Mouse (Mus musculus) forebrain, embryonic 11.5 days (tissue): ENCODE data around the gene Slc16a5. TPM values are rescaled to one million over a fixed set of nuclear protein-coding genes. Genes with fewer than 3 reads are reported as not detected.

Experiments used
- ATAC-seq: fragments of 200-750 bp; cut with Nextera tagmentation; replicated peaks from 2 replicates; pipeline ENCODE4 v1.8.0; 2017; ENCODE audit warnings: moderate TSS enrichment; ENCODE audit not compliant: low FRiP score
- DNase-seq: peaks from one replicate; pipeline ENCODE4 v3.0.0-alpha.2; 2017; ENCODE audit warnings: low spot score
- H3K27ac ChIP-seq: fragments of 300-500 bp; sonication (generic); 2 replicates; pipeline ENCODE4 v1.5.1; 2014; ENCODE audit warnings: low read depth, low read length
- H3K27me3 ChIP-seq: fragments of 300-500 bp; sonication (generic); 2 replicates; pipeline ENCODE4 v1.6.1; 2014; ENCODE audit warnings: mild to moderate bottlenecking, low read length, mixed read lengths; ENCODE audit not compliant: control insufficient read depth, insufficient read depth
- H3K36me3 ChIP-seq: fragments of 300-500 bp; sonication (generic); 2 replicates; pipeline ENCODE4 v1.6.1; 2014; ENCODE audit warnings: mild to moderate bottlenecking, low read length, moderate library complexity, mixed read lengths; ENCODE audit not compliant: control insufficient read depth, insufficient read depth
- H3K4me1 ChIP-seq: fragments of 300-500 bp; sonication (generic); replicated peaks from 2 replicates; pipeline ENCODE4 v1.6.1; 2014; ENCODE audit warnings: low read length, mixed read lengths; ENCODE audit not compliant: control insufficient read depth, insufficient read depth
- H3K4me2 ChIP-seq: fragments of 300-500 bp; sonication (generic); 2 replicates; pipeline ENCODE4 v1.6.1; 2014; ENCODE audit warnings: low read depth, mild to moderate bottlenecking, low read length, moderate library complexity, mixed read lengths; ENCODE audit not compliant: severe bottlenecking
- H3K4me3 ChIP-seq: fragments of 300-500 bp; sonication (generic); 2 replicates; pipeline ENCODE4 v1.5.1; 2014; ENCODE audit warnings: low read depth, low read length
- H3K9ac ChIP-seq: fragments of 300-500 bp; sonication (generic); 2 replicates; pipeline ENCODE4 v1.6.1; 2014; ENCODE audit warnings: low read length
- H3K9me3 ChIP-seq: fragments of 300-500 bp; sonication (generic); 2 replicates; pipeline ENCODE4 v1.6.1; 2016; ENCODE audit warnings: low read length, mixed read lengths; ENCODE audit not compliant: control insufficient read depth
- WGBS: fragments of 180-500 bp; shearing (Covaris S2); extraction: QIAGEN DNeasy Blood & Tissue Kit; methylation state at CpG from one replicate; pipeline ENCODE4 v1.1.7; 2014; 5-methylcytosine and 5-hydroxymethylcytosine counted together
- polyA plus RNA-seq: library from polyadenylated mRNA; unstranded; fragments of >200 nt; fragmentation: Nextera tagmentation; extraction: Ambion mirVana; gene quantifications from 2 replicates; pipeline ENCODE4 v1.2.1, GENCODE M21; 2014

Gene Slc16a5
- polyA plus RNA-seq, 1 experiment from 2014 or later: 0.16 TPM

DNA sequence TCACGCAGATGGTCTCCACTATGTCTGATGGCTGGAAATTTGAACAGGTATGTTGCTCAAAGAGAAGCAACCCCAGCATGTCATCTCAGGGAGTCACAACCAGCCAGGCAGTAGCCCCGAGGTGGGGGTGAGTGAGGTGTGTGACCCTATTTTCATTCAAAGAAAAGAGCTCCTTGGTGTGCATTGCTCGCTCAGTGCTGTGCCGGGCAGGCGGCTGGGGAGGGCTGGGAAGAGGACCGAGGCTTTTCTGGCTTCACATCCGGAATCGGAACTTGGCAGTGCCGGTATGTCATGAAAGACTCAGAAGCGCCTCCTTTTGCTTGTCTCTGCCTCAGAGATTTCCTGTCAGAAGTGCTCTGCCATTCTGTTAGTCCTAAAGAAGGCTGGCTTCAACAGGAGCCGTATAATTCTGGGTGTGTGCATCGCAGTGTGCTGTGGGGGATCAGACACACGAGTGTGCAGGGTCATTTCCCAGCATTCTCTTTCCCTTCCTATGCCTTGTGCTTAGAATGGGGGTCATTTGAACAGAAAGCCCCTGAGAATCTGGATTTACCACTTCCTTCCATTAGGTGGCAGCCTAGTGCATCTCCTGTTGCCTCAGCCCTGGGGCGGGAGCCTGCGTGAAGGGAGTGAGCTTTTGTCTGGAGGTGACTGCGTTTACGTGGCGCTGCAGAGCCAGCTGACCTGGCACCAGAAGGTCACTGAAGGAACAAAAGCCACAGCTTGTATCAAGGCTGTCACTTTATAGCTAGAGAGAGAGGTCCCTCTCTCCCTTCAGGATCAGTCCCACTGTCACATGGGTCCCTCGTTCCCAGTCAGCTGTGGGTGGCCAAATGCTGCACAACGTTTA, 34.6 kb upstream of the Slc16a5 start:
- no peak overlapping the region for H3K4me3 ChIP-seq

DNA sequence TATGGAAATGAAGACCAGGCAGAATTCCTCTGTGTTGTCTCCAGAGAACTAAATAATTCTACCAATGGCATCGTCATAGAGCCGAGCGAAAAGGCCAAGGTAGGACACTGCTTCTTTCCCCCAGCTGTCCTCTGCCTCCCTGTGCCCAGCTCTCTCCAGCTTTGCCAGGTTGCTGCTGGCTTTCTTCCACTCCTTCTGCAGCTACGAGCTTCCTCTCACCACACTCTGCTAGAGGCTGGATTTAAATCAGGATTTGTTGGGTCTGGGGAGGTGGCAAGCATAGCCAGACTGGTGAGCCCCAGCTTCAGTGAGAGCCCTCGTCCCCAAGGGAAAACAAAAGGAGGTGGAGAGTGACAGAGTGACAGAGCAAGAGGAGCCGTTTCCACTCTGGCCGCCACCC, 33.0 kb upstream of the Slc16a5 start:
- H3K4me2 ChIP-seq: no peak overlapping the region
- ATAC-seq (no peak), DNase-seq (no peak)
- no peak overlapping the region for H3K27ac ChIP-seq
- no peaks in the 10 kb centered on the region; the same call in 1 of the 2 replicates for H3K4me1 ChIP-seq
- H3K36me3 ChIP-seq: peaks cover 13% of the 10 kb centered on the region; the same call in 1 of the 2 replicates
- no peaks in the 10 kb centered on the region for H3K27me3 ChIP-seq
- H3K4me3 ChIP-seq: no peak overlapping the region
- no peaks in the 10 kb centered on the region for H3K9me3 ChIP-seq
- 89% methylated on average over 7 of the region's 7 CpGs for WGBS
- H3K9ac ChIP-seq: no peak overlapping the region

More for the DNA sequence above, 34.6 kb upstream of the Slc16a5 start:
- no peak overlapping the region; the same call in 1 of the 2 replicates for H3K9ac ChIP-seq
- 38% methylated on average over 20 of the region's 20 CpGs for WGBS
- H3K4me2 ChIP-seq: no peak overlapping the region
- no peaks in the 10 kb centered on the region; the same call in 1 of the 2 replicates for H3K4me1 ChIP-seq
- H3K27me3 ChIP-seq: no peaks in the 10 kb centered on the region
- H3K9me3 ChIP-seq: no peaks in the 10 kb centered on the region
- H3K36me3 ChIP-seq: peaks cover 13% of the 10 kb centered on the region; the same call in 1 of the 2 replicates
- H3K27ac ChIP-seq: no peak overlapping the region; the same call in 1 of the 2 replicates
- ATAC-seq (peak; percentile 66), DNase-seq (peak; percentile 84)

GRCm38 (mm10) chr11:115430561-115430960, 31.7 kb upstream of the Slc16a5 start:
- Histone ChIP-seq H3K4me2 (no peak overlapping the region), H3K27me3 (no peaks in the 10 kb centered on the region; the same call in 1 of the 2 replicates), H3K4me1 (peaks cover 3% of the 10 kb centered on the region), H3K9me3 (no peaks in the 10 kb centered on the region), H3K4me3 (no peak overlapping the region), H3K9ac (no peak overlapping the region), H3K27ac (no peak overlapping the region), H3K36me3 (peaks cover 13% of the 10 kb centered on the region; the same call in 1 of the 2 replicates)
- WGBS: 92% methylated on average over 6 of the region's 6 CpGs
- DNase-seq: no peak
- ATAC-seq: no peak

DNA sequence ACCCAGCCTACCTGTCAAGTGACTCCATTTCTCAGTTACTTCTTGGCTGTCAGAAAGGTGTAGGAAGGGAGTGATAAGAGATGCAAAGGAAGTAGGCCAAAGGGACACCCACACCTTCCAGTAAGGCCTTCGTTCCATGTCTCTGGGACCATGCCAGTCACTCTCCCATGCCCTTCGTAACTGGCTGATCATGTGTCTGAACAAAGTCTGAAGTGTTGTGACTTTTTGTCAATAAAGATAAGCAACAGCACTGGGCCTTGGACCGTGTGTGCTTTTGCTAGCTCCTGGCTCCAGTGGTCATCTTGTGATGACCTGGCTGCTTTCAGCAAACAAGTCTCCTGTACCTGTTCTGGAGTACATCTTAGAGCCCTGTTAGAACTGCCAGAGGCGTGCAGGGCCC, 29.5 kb upstream of the Slc16a5 start:
- H3K27me3 ChIP-seq: no peaks in the 10 kb centered on the region; the same call in 1 of the 2 replicates
- no peaks in the 10 kb centered on the region for H3K9me3 ChIP-seq
- no peak for ATAC-seq
- no peak for DNase-seq
- peaks cover 11% of the 10 kb centered on the region for H3K4me1 ChIP-seq
- no peak overlapping the region for H3K27ac ChIP-seq
- 79% methylated on average over 4 of the region's 4 CpGs for whole genome bisulfite sequencing
- H3K36me3 ChIP-seq: peaks cover 13% of the 10 kb centered on the region; the same call in 1 of the 2 replicates
- H3K9ac ChIP-seq: no peak overlapping the region
- H3K4me3 ChIP-seq: no peak overlapping the region
- no peak overlapping the region for H3K4me2 ChIP-seq

- H3K4me1 ChIP-seq: peaks cover 11% of the 10 kb centered on the region
- no peak overlapping the region for H3K4me2 ChIP-seq
- H3K9me3 ChIP-seq: no peaks in the 10 kb centered on the region
- peaks cover 13% of the 10 kb centered on the region; the same call in 1 of the 2 replicates for H3K36me3 ChIP-seq
- WGBS: 89% methylated on average over 6 of the region's 6 CpGs
- no peak overlapping the region for H3K9ac ChIP-seq
- H3K27ac ChIP-seq: no peak overlapping the region
- ATAC-seq (no peak), DNase-seq (no peak)
- H3K4me3 ChIP-seq: no peak overlapping the region
- no peaks in the 10 kb centered on the region; the same call in 1 of the 2 replicates for H3K27me3 ChIP-seq
Observed at GRCm38 (mm10) chr11:115433342-115433741, 28.9 kb upstream of the Slc16a5 start.

- peak; percentile 67 for DNase-seq
- H3K27ac ChIP-seq: no peak overlapping the region
- H3K9ac ChIP-seq: peak overlapping the region; percentile 62
- peak overlapping the region; percentile 55 for H3K4me2 ChIP-seq
- H3K27me3 ChIP-seq: no peaks in the 10 kb centered on the region; the same call in 1 of the 2 replicates
- peaks cover 3% of the 10 kb centered on the region; the same call in 1 of the 2 replicates for H3K9me3 ChIP-seq
- H3K4me1 ChIP-seq: peaks cover 11% of the 10 kb centered on the region
- peak; percentile 24; the same call in 1 of the 2 replicates for ATAC-seq
- peak overlapping the region; percentile 27 for H3K4me3 ChIP-seq
- 6% methylated on average over 31 of the region's 31 CpGs for WGBS
- peaks cover 8% of the 10 kb centered on the region; the same call in 1 of the 2 replicates for H3K36me3 ChIP-seq
Observed at GRCm38 (mm10) chr11:115435596-115436337, 26.5 kb upstream of the Slc16a5 start.

DNA sequence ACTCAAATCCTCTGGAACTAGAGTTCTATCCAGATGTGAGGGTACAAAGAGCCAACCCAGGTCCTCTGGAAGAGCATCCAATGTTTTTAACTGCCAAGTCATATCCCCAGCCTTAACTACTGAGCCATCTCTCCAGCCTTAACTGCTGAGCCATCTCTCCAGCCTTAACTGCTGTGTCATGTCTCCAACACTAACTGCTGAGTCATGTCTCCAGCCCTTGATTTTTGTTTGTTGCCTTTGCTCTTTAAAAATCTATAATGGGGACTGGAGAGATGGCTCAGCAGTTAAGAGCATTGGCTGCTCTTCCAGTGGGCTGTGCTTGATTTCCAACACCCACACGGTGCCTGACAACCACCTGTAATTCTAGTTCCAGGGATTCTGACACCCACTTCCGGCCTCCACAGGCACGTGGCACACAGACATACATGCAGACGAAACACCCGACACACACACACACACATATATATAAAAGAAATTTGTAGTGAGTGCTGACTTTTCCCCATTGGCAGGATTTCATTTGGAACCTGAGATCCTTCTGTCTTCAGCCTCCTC, 24.6 kb upstream of the Slc16a5 start:
- WGBS: 84% methylated on average over 5 of the region's 5 CpGs
- Histone ChIP-seq H3K9ac (no peak overlapping the region), H3K4me2 (no peak overlapping the region), H3K9me3 (peaks cover 3% of the 10 kb centered on the region; the same call in 1 of the 2 replicates), H3K36me3 (no peaks in the 10 kb centered on the region), H3K27ac (no peak overlapping the region), H3K4me1 (peaks cover 11% of the 10 kb centered on the region), H3K4me3 (no peak overlapping the region), H3K27me3 (no peaks in the 10 kb centered on the region; the same call in 1 of the 2 replicates)
- ATAC-seq (no peak), DNase-seq (no peak)

GRCm38 (mm10) chr11:115439326-115439725, 22.9 kb upstream of the Slc16a5 start:
- no peak overlapping the region for H3K4me2 ChIP-seq
- DNase-seq: no peak
- no peaks in the 10 kb centered on the region for H3K36me3 ChIP-seq
- no peak for ATAC-seq
- H3K4me1 ChIP-seq: peaks cover 11% of the 10 kb centered on the region
- no peak overlapping the region for H3K27ac ChIP-seq
- no peaks in the 10 kb centered on the region; the same call in 1 of the 2 replicates for H3K27me3 ChIP-seq
- no peak overlapping the region for H3K4me3 ChIP-seq
- H3K9me3 ChIP-seq: peaks cover 3% of the 10 kb centered on the region; the same call in 1 of the 2 replicates
- WGBS: 85% methylated on average over 3 of the region's 3 CpGs
- no peak overlapping the region for H3K9ac ChIP-seq
